Mouse (Mus musculus): ENCODE results near the gene Uba2. TPM values are rescaled to one million over a fixed set of nuclear protein-coding genes. Genes with fewer than 3 reads are reported as not detected.

Gene Uba2
- polyA plus RNA-seq, 1 experiment from 2014 or later = 166 TPM

- 68% methylated on average over 1 of the region's 1 CpGs for WGBS
- ATAC-seq (ENCODE audit: low read depth) = no peak
- no peak overlapping the region for H3K4me3 ChIP-seq (ENCODE audit: low read depth, low read length)
Measured at GRCm38 (mm10) chr7:34172251-34172650, 2.9 kb upstream of the Uba2 start.

GRCm38 (mm10) chr7:34168470-34169251 lies 738 bp downstream of the Uba2 start:
- Histone ChIP-seq H3K4me3 (ENCODE audit: low read depth, low read length) (peak overlapping the region; percentile 92), H3K4me1 (ENCODE audit: control insufficient read depth, insufficient read depth, low read length) (peaks cover 4% of the 10 kb centered on the region; the same call in 1 of the 2 replicates), H3K27me3 (ENCODE audit: control insufficient read depth, insufficient read depth, low read length) (0 out of 2 replicates have a peak, but pooled peaks cover 2% of the 10 kb centered on the region), H3K27ac (ENCODE audit: low read depth, low read length) (peak overlapping the region; percentile 84), H3K9me3 (ENCODE audit: control insufficient read depth, low read length) (no peaks in the 10 kb centered on the region), H3K36me3 (ENCODE audit: control insufficient read depth, insufficient read depth, low read length) (peaks cover 7% of the 10 kb centered on the region), H3K4me2 (ENCODE audit: low read depth, low read length) (peak overlapping the region; percentile 90), H3K9ac (replicated peaks; ENCODE audit: low read depth, low read length) (peak overlapping the region; percentile 81)
- WGBS = 10% methylated on average over 29 of the region's 30 CpGs
- ATAC-seq (ENCODE audit: low read depth) = peak; percentile 97

More at GRCm38 (mm10) chr7:34172251-34172650, 2.9 kb upstream of the Uba2 start:
- no peak overlapping the region for H3K27ac ChIP-seq (ENCODE audit: low read depth, low read length)
- H3K27me3 ChIP-seq (ENCODE audit: control insufficient read depth, insufficient read depth, low read length) = 0 out of 2 replicates have a peak, but pooled peaks cover 2% of the 10 kb centered on the region
- no peaks in the 10 kb centered on the region for H3K9me3 ChIP-seq (ENCODE audit: control insufficient read depth, low read length)
- peaks cover 4% of the 10 kb centered on the region; the same call in 1 of the 2 replicates for H3K4me1 ChIP-seq (ENCODE audit: control insufficient read depth, insufficient read depth, low read length)
- no peak overlapping the region for H3K4me2 ChIP-seq (ENCODE audit: low read depth, low read length)
- H3K36me3 ChIP-seq (ENCODE audit: control insufficient read depth, insufficient read depth, low read length) = no peaks in the 10 kb centered on the region
- H3K9ac ChIP-seq (replicated peaks; ENCODE audit: low read depth, low read length) = no peak overlapping the region

GRCm38 (mm10) chr7:34167766-34168469 lies 1.5 kb downstream of the Uba2 start:
- Histone ChIP-seq H3K4me3 (ENCODE audit: low read depth, low read length) (peak overlapping the region; percentile 92), H3K9ac (replicated peaks; ENCODE audit: low read depth, low read length) (peak overlapping the region; percentile 81), H3K4me1 (ENCODE audit: control insufficient read depth, insufficient read depth, low read length) (peaks cover 4% of the 10 kb centered on the region; the same call in 1 of the 2 replicates), H3K27me3 (ENCODE audit: control insufficient read depth, insufficient read depth, low read length) (0 out of 2 replicates have a peak, but pooled peaks cover 2% of the 10 kb centered on the region), H3K36me3 (ENCODE audit: control insufficient read depth, insufficient read depth, low read length) (peaks cover 12% of the 10 kb centered on the region), H3K27ac (ENCODE audit: low read depth, low read length) (peak overlapping the region; percentile 84), H3K9me3 (ENCODE audit: control insufficient read depth, low read length) (no peaks in the 10 kb centered on the region), H3K4me2 (ENCODE audit: low read depth, low read length) (peak overlapping the region; percentile 90)
- WGBS = under 1% methylated on average over 54 of the region's 54 CpGs
- no peak; the same call in none of the 2 replicates for ATAC-seq (ENCODE audit: low read depth)

GRCm38 (mm10) chr7:34166850-34167249 lies 2.5 kb downstream of the Uba2 start:
- ATAC-seq (ENCODE audit: low read depth) = no peak
- H3K9ac ChIP-seq (replicated peaks; ENCODE audit: low read depth, low read length) = no peak overlapping the region
- no peak overlapping the region for H3K4me2 ChIP-seq (ENCODE audit: low read depth, low read length)
- no peak overlapping the region for H3K27ac ChIP-seq (ENCODE audit: low read depth, low read length)
- H3K4me3 ChIP-seq (ENCODE audit: low read depth, low read length) = no peak overlapping the region
- no peaks in the 10 kb centered on the region for H3K9me3 ChIP-seq (ENCODE audit: control insufficient read depth, low read length)
- H3K36me3 ChIP-seq (ENCODE audit: control insufficient read depth, insufficient read depth, low read length) = peaks cover 21% of the 10 kb centered on the region
- 54% methylated on average over 4 of the region's 4 CpGs for WGBS
- peaks cover 4% of the 10 kb centered on the region; the same call in 1 of the 2 replicates for H3K4me1 ChIP-seq (ENCODE audit: control insufficient read depth, insufficient read depth, low read length)
- H3K27me3 ChIP-seq (ENCODE audit: control insufficient read depth, insufficient read depth, low read length) = 0 out of 2 replicates have a peak, but pooled peaks cover 2% of the 10 kb centered on the region

GRCm38 (mm10) chr7:34165999-34166398 lies 3.4 kb downstream of the Uba2 start:
- 84% methylated on average over 3 of the region's 3 CpGs for WGBS
- peaks cover 4% of the 10 kb centered on the region; the same call in 1 of the 2 replicates for H3K4me1 ChIP-seq (ENCODE audit: control insufficient read depth, insufficient read depth, low read length)
- H3K4me3 ChIP-seq (ENCODE audit: low read depth, low read length) = no peak overlapping the region
- H3K9me3 ChIP-seq (ENCODE audit: control insufficient read depth, low read length) = no peaks in the 10 kb centered on the region
- no peak overlapping the region for H3K9ac ChIP-seq (replicated peaks; ENCODE audit: low read depth, low read length)
- H3K27ac ChIP-seq (ENCODE audit: low read depth, low read length) = no peak overlapping the region
- H3K36me3 ChIP-seq (ENCODE audit: control insufficient read depth, insufficient read depth, low read length) = peaks cover 29% of the 10 kb centered on the region
- 0 out of 2 replicates have a peak, but pooled peaks cover 2% of the 10 kb centered on the region for H3K27me3 ChIP-seq (ENCODE audit: control insufficient read depth, insufficient read depth, low read length)
- no peak overlapping the region for H3K4me2 ChIP-seq (ENCODE audit: low read depth, low read length)
- ATAC-seq (ENCODE audit: low read depth) = no peak

GRCm38 (mm10) chr7:34164671-34165070 lies 4.7 kb downstream of the Uba2 start:
- Histone ChIP-seq H3K9me3 (ENCODE audit: control insufficient read depth, low read length) (no peaks in the 10 kb centered on the region), H3K27me3 (ENCODE audit: control insufficient read depth, insufficient read depth, low read length) (0 out of 2 replicates have a peak, but pooled peaks cover 2% of the 10 kb centered on the region), H3K4me1 (ENCODE audit: control insufficient read depth, insufficient read depth, low read length) (peaks cover 4% of the 10 kb centered on the region; the same call in 1 of the 2 replicates), H3K4me2 (ENCODE audit: low read depth, low read length) (no peak overlapping the region), H3K36me3 (ENCODE audit: control insufficient read depth, insufficient read depth, low read length) (peaks cover 40% of the 10 kb centered on the region), H3K9ac (replicated peaks; ENCODE audit: low read depth, low read length) (no peak overlapping the region), H3K27ac (ENCODE audit: low read depth, low read length) (no peak overlapping the region), H3K4me3 (ENCODE audit: low read depth, low read length) (no peak overlapping the region)
- WGBS = 94% methylated on average over 7 of the region's 7 CpGs
- no peak for ATAC-seq (ENCODE audit: low read depth)

GRCm38 (mm10) chr7:34159167-34159566 lies 10.2 kb downstream of the Uba2 start:
- 95% methylated on average over 3 of the region's 3 CpGs for WGBS
- no peaks in the 10 kb centered on the region for H3K4me1 ChIP-seq (ENCODE audit: control insufficient read depth, insufficient read depth, low read length)
- H3K36me3 ChIP-seq (ENCODE audit: control insufficient read depth, insufficient read depth, low read length) = peaks cover 85% of the 10 kb centered on the region
- H3K9me3 ChIP-seq (ENCODE audit: control insufficient read depth, low read length) = no peaks in the 10 kb centered on the region
- no peak overlapping the region for H3K9ac ChIP-seq (replicated peaks; ENCODE audit: low read depth, low read length)
- ATAC-seq (ENCODE audit: low read depth) = no peak
- no peak overlapping the region for H3K4me2 ChIP-seq (ENCODE audit: low read depth, low read length)
- no peak overlapping the region for H3K27ac ChIP-seq (ENCODE audit: low read depth, low read length)
- no peaks in the 10 kb centered on the region for H3K27me3 ChIP-seq (ENCODE audit: control insufficient read depth, insufficient read depth, low read length)
- H3K4me3 ChIP-seq (ENCODE audit: low read depth, low read length) = no peak overlapping the region

- Histone ChIP-seq H3K4me1 (ENCODE audit: control insufficient read depth, insufficient read depth, low read length) (no peaks in the 10 kb centered on the region), H3K4me3 (ENCODE audit: low read depth, low read length) (no peak overlapping the region), H3K4me2 (ENCODE audit: low read depth, low read length) (no peak overlapping the region), H3K9ac (replicated peaks; ENCODE audit: low read depth, low read length) (no peak overlapping the region), H3K9me3 (ENCODE audit: control insufficient read depth, low read length) (no peaks in the 10 kb centered on the region), H3K36me3 (ENCODE audit: control insufficient read depth, insufficient read depth, low read length) (peaks cover 88% of the 10 kb centered on the region), H3K27me3 (ENCODE audit: control insufficient read depth, insufficient read depth, low read length) (no peaks in the 10 kb centered on the region), H3K27ac (ENCODE audit: low read depth, low read length) (no peak overlapping the region)
- 98% methylated on average over 3 of the region's 3 CpGs for WGBS
- no peak for ATAC-seq (ENCODE audit: low read depth)
Measured at GRCm38 (mm10) chr7:34157994-34158393, 11.4 kb downstream of the Uba2 start.

- no peaks in the 10 kb centered on the region for H3K9me3 ChIP-seq (ENCODE audit: control insufficient read depth, low read length)
- 95% methylated on average over 4 of the region's 4 CpGs for WGBS
- H3K4me2 ChIP-seq (ENCODE audit: low read depth, low read length) = no peak overlapping the region
- no peak overlapping the region for H3K4me3 ChIP-seq (ENCODE audit: low read depth, low read length)
- H3K36me3 ChIP-seq (ENCODE audit: control insufficient read depth, insufficient read depth, low read length) = peaks cover 82% of the 10 kb centered on the region
- no peak for ATAC-seq (ENCODE audit: low read depth)
- H3K27me3 ChIP-seq (ENCODE audit: control insufficient read depth, insufficient read depth, low read length) = no peaks in the 10 kb centered on the region
- H3K4me1 ChIP-seq (ENCODE audit: control insufficient read depth, insufficient read depth, low read length) = no peaks in the 10 kb centered on the region
- H3K9ac ChIP-seq (replicated peaks; ENCODE audit: low read depth, low read length) = no peak overlapping the region
- no peak overlapping the region for H3K27ac ChIP-seq (ENCODE audit: low read depth, low read length)
Measured at GRCm38 (mm10) chr7:34147193-34147592, 22.2 kb downstream of the Uba2 start.
